34 mouse cellular contexts compared by ENCODE assay signal in the genomic region with DNA sequence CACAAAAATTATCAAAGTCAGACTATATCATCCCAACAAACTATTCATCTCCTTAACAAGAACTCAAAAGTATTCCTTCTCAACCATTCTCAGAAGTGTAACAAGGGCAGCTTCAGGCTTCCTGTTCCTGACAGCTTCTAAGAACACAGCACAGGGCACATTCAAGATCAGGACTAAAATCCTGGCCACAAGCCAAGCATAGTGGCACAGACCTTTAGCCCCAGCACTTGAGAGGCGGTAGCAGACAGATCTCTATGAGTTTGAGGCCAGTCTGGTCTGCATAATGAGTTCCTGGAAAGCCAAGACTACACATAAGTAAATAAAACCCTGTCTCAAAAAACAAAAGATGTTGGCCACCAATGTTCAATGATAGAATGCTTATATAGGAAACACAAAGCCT. TPM values are rescaled to one million over a fixed set of nuclear protein-coding genes. Genes with fewer than 3 reads are reported as not detected.
DNase-seq lines count a peak whose midpoint lies in the region; ATAC-seq and TF ChIP-seq lines count a peak whose summit lies in the region.
"Had no signal": no experiment of that assay in that cellular context is flagged by ENCODE, and none has a peak within 500 bp of the region (broad histone marks: within the 10 kb centered on the region; RNA-seq: fewer than 3 reads in every experiment).

No protein-coding gene starts in this region.

- ATAC-seq in heart, embryonic 11.5 days (replicated peaks; ENCODE audit: insufficient number of reproducible peaks, low FRiP score, low TSS enrichment): 0 out of 2 replicates have a peak, but pooled peaks have one; percentile 46
- ATAC-seq in lung, embryonic 14.5 days (ENCODE audit: insufficient read depth): no peak
- ATAC-seq in stomach, postnatal 0 days (ENCODE audit: low FRiP score, low TSS enrichment): 0 out of 2 replicates have a peak, but pooled peaks have one; percentile 42
- ATAC-seq: forebrain, postnatal 0 days; inflammation-experienced regulatory T-cells, adult 6 months had no signal

- no peak for TF ChIP-seq CTCF in lung, embryonic 14.5 days (IDR thresholded peaks at IDR 0.05; ENCODE audit: low read depth)
- no peak for TF ChIP-seq CTCF in stomach, postnatal 0 days (IDR thresholded peaks at IDR 0.05; ENCODE audit: low read depth)

- no peaks in the 10 kb centered on the region for H3K9me3 ChIP-seq in heart, embryonic 11.5 days (replicated peaks; ENCODE audit: control insufficient read depth, low read length)
- H3K9me3 ChIP-seq in lung, embryonic 14.5 days (ENCODE audit: low read depth, low read length): no peaks in the 10 kb centered on the region
- H3K9me3 ChIP-seq in stomach, postnatal 0 days (ENCODE audit: control insufficient read depth, low read length): no peaks in the 10 kb centered on the region
- H3K9me3 ChIP-seq: forebrain, embryonic 12.5 days; heart, embryonic 13.5 days; hindbrain, embryonic 10.5 days; hindbrain, embryonic 15.5 days; neural tube, embryonic 13.5 days had no signal

- WGBS in heart, embryonic 11.5 days (ENCODE audit: insufficient replicate concordance): 31% methylated on average over 1 of the region's 1 CpGs
- WGBS in lung, embryonic 14.5 days: 46% methylated on average over 1 of the region's 1 CpGs
- WGBS in stomach, postnatal 0 days: 44% methylated on average over 1 of the region's 1 CpGs

- no peak overlapping the region for H3K4me3 ChIP-seq in heart, embryonic 11.5 days (ENCODE audit: low read depth, low read length)
- H3K4me3 ChIP-seq in lung, embryonic 14.5 days (ENCODE audit: low read depth, low read length): no peak overlapping the region
- no peak overlapping the region for H3K4me3 ChIP-seq in stomach, postnatal 0 days (ENCODE audit: low read depth, low read length)
- H3K4me3 ChIP-seq: forebrain, embryonic 12.5 days; heart, adult 2 months; heart, embryonic 13.5 days; hindbrain, embryonic 10.5 days; hindbrain, embryonic 15.5 days; neural tube, embryonic 13.5 days had no signal

- no peak for DNase-seq in heart, postnatal 36 days
- DNase-seq in lung, embryonic 14.5 days: peak; percentile 47
- no peak for DNase-seq in lung, postnatal 4 days
- DNase-seq in kidney, adult 9 months: peak; percentile 65
- peak; percentile 40 for DNase-seq in stomach, postnatal 0 days (ENCODE audit: low spot score)
- DNase-seq in cerebellum, adult 11-12 months: no peak
- no peak for DNase-seq in layer of hippocampus, adult 18-20 months (ENCODE audit: low spot score in 2 of 2)
- DNase-seq: adrenal gland, postnatal 10 days; cerebellum, adult 18-20 months; cerebellum, postnatal 10 days; forebrain, postnatal 0 days; heart, adult 2 months; heart, postnatal 10 days; layer of hippocampus, adult 9-11 months; liver; lung, adult 2 months; lung, postnatal 14 days; thymus, postnatal 14 days had no signal

- H3K4me1 ChIP-seq in heart, embryonic 11.5 days (ENCODE audit: control insufficient read depth, insufficient read depth, low read length): peaks cover 12% of the 10 kb centered on the region
- no peaks in the 10 kb centered on the region for H3K4me1 ChIP-seq in lung, embryonic 14.5 days (ENCODE audit: insufficient read depth)
- H3K4me1 ChIP-seq in stomach, postnatal 0 days (replicated peaks; ENCODE audit: control insufficient read depth, insufficient read depth): no peaks in the 10 kb centered on the region; the same call in 1 of the 2 replicates
- H3K4me1 ChIP-seq: forebrain, embryonic 12.5 days; hindbrain, embryonic 10.5 days; hindbrain, embryonic 15.5 days; neural tube, embryonic 13.5 days had no signal

- peaks cover 20% of the 10 kb centered on the region for H3K36me3 ChIP-seq in heart, embryonic 11.5 days (ENCODE audit: control insufficient read depth, insufficient read depth, low read length)
- H3K36me3 ChIP-seq in lung, embryonic 14.5 days (ENCODE audit: insufficient read depth): peaks cover 90% of the 10 kb centered on the region
- H3K36me3 ChIP-seq in stomach, postnatal 0 days (ENCODE audit: control insufficient read depth, insufficient read depth, low read length): peaks cover 34% of the 10 kb centered on the region

- no peaks in the 10 kb centered on the region for H3K27me3 ChIP-seq in heart, embryonic 11.5 days (ENCODE audit: control insufficient read depth, insufficient read depth, low read length)
- H3K27me3 ChIP-seq in lung, embryonic 14.5 days (ENCODE audit: insufficient read depth, low read length): no peaks in the 10 kb centered on the region
- no peaks in the 10 kb centered on the region for H3K27me3 ChIP-seq in stomach, postnatal 0 days (ENCODE audit: control insufficient read depth, insufficient read depth, low read length)
- H3K27me3 ChIP-seq: forebrain, embryonic 12.5 days; heart, embryonic 13.5 days; hindbrain, embryonic 15.5 days; neural tube, embryonic 13.5 days had no signal

- intact Hi-C loops in heart, postnatal 36 days (cut with DNase I): no loop called here

- no peak overlapping the region for H3K27ac ChIP-seq in heart, embryonic 11.5 days (ENCODE audit: low read depth, low read length)
- no peak overlapping the region for H3K27ac ChIP-seq in lung, embryonic 14.5 days (ENCODE audit: low read depth)
- H3K27ac ChIP-seq in stomach, postnatal 0 days (replicated peaks): no peak overlapping the region
- H3K27ac ChIP-seq: forebrain, embryonic 12.5 days; heart, adult 2 months; heart, embryonic 13.5 days; hindbrain, embryonic 10.5 days; hindbrain, embryonic 15.5 days; liver, embryonic 14.5 days; neural tube, embryonic 13.5 days had no signal

- no peak overlapping the region for H3K4me2 ChIP-seq in heart, embryonic 11.5 days
- H3K4me2 ChIP-seq in lung, embryonic 14.5 days: no peak overlapping the region
- H3K4me2 ChIP-seq in stomach, postnatal 0 days (replicated peaks; ENCODE audit: low read depth): no peak overlapping the region
- H3K4me2 ChIP-seq: forebrain, embryonic 12.5 days; heart, embryonic 13.5 days; hindbrain, embryonic 15.5 days; midbrain, embryonic 11.5 days; neural tube, embryonic 13.5 days had no signal

- TF ChIP-seq EP300 in stomach, postnatal 0 days (optimal IDR thresholded peaks at IDR 0.05): no peak

- H3K9ac ChIP-seq in heart, embryonic 11.5 days (ENCODE audit: low read depth, low read length): no peak overlapping the region
- H3K9ac ChIP-seq in lung, embryonic 14.5 days: no peak overlapping the region
- no peak overlapping the region for H3K9ac ChIP-seq in stomach, postnatal 0 days (ENCODE audit: low read length)
- H3K9ac ChIP-seq: forebrain, embryonic 12.5 days; forebrain, postnatal 0 days; heart, embryonic 13.5 days; hindbrain, embryonic 15.5 days; liver, embryonic 14.5 days; neural tube, embryonic 13.5 days had no signal

RNA-seq across cellular contexts. Expression of gene Oat, which starts 10.4 kb away (rescaled TPM):
- 162 and 186 TPM in 2 replicates for polyA plus RNA-seq in heart, embryonic 11.5 days (2014; fragmentation: Nextera tagmentation; extraction: Ambion mirVana)
- total RNA-seq in heart, postnatal 36 days (2021): 100 to 1,000 TPM; 169 to 175 TPM
- polyA plus RNA-seq in lung, embryonic 14.5 days (2014; fragmentation: Nextera tagmentation; extraction: Ambion mirVana): 270 and 289 TPM in 2 replicates
- 139 and 155 TPM in 2 replicates for polyA plus RNA-seq in stomach, postnatal 0 days (2015; fragmentation: Nextera tagmentation; extraction: Ambion mirVana)
- total RNA-seq in layer of hippocampus, adult 18-20 months (2021): 100 to 1,000 TPM in 1 of 2 experiments, 10 to 100 TPM in 1; 98.8 to 103 TPM

RNA-seq across cellular contexts. Expression of gene Nkx1-2, which starts 33.6 kb away (rescaled TPM):
- 0.04 TPM in 1 of 2 replicates, not detected in the other for polyA plus RNA-seq in heart, embryonic 11.5 days (2014; fragmentation: Nextera tagmentation; extraction: Ambion mirVana)
- not detected for total RNA-seq in heart, postnatal 36 days (2021)
- polyA plus RNA-seq in lung, embryonic 14.5 days (2014; fragmentation: Nextera tagmentation; extraction: Ambion mirVana): not detected in 2 replicates
- not detected in 2 replicates for polyA plus RNA-seq in stomach, postnatal 0 days (2015; fragmentation: Nextera tagmentation; extraction: Ambion mirVana)
- total RNA-seq in layer of hippocampus, adult 18-20 months (2021): not detected
- total RNA-seq: forebrain, postnatal 0 days; gastrocnemius, adult 8-10 months; gastrocnemius, postnatal 4 days; heart, adult 2 months; heart, postnatal 10 days; left cerebral cortex, postnatal 14 days; megakaryocyte, adult 5-6 weeks had no signal
- polyA plus RNA-seq: embryonic facial prominence, embryonic 14.5 days; forebrain, postnatal 0 days; heart, adult 2 months; heart, embryonic 13.5 days; inflammation-experienced regulatory T-cells, adult 6 months; large intestine, adult 2 months; lung, adult 2 months; stomach, embryonic 14.5 days had no signal

RNA-seq across cellular contexts. Expression of gene Lhpp, which starts 44.6 kb away (rescaled TPM):
- 21.2 and 21.9 TPM in 2 replicates for polyA plus RNA-seq in heart, embryonic 11.5 days (2014; fragmentation: Nextera tagmentation; extraction: Ambion mirVana)
- 10 to 100 TPM; 14.2 to 15.0 TPM for total RNA-seq in heart, postnatal 36 days (2021)
- 21.7 and 22.8 TPM in 2 replicates for polyA plus RNA-seq in lung, embryonic 14.5 days (2014; fragmentation: Nextera tagmentation; extraction: Ambion mirVana)
- 8.0 and 9.3 TPM in 2 replicates for polyA plus RNA-seq in stomach, postnatal 0 days (2015; fragmentation: Nextera tagmentation; extraction: Ambion mirVana)
- total RNA-seq in layer of hippocampus, adult 18-20 months (2021): 10 to 100 TPM; 20.3 to 26.5 TPM

Comparison
In these comparisons a context has a peak if more than half of its experiments do, and no peak if none do; other contexts are left out.
1. DNase-seq: peak in lung, embryonic 14.5 days (single experiment), kidney, adult 9 months (single experiment) and stomach, postnatal 0 days (single experiment); none in heart, postnatal 36 days (0 of 2), lung, postnatal 4 days (0 of 2), cerebellum, adult 11-12 months (single experiment) and layer of hippocampus, adult 18-20 months (0 of 2).